Mouse (Mus musculus) G1E (cell line): Measurements from ENCODE around the gene Gpr142.

Experiments used
- CTCF ChIP-seq: IDR thresholded peaks from 2 replicates; pipeline ENCODE4 v1.5.1; 2012; ENCODE audit warnings: low read depth, low read length, inconsistent platforms, mixed read lengths
- POLR2AphosphoS5 ChIP-seq: IDR thresholded peaks from 2 replicates; pipeline ENCODE4 v1.6.1; 2012; ENCODE audit warnings: low read depth, low read length, inconsistent platforms; ENCODE audit not compliant: insufficient replicate concordance
- TAL1 ChIP-seq: conservative IDR thresholded peaks from 2 replicates; pipeline ENCODE4 v1.6.1; 2012; ENCODE audit warnings: low read depth, low read length, inconsistent platforms, mixed read lengths

DNA sequence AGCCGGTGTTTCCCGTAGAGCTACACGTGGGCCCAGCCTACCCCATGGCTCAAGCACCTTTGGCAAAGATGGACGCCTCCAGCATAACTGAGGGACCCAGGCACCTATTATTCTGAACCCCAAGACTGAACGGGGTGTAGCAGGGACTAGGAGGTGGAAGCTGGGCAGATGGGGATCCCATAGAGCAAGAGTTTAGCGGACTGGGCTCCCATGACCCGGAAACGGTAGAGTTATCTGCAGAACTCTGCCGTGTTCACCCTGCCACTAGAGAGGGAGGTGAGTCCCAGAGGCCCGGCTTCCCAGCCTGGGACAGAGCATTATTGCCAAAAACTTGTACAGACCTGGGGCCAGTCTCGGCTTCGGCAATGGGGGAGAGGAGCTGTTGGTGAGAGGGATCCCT is 8.6 kb upstream of the Gpr142 start:
- TF ChIP-seq CTCF (no peak), TAL1 (no peak), POLR2AphosphoS5 (no peak)
